Mouse (Mus musculus): ENCODE results near the gene Suclg2. TPM values are rescaled to one million over a fixed set of nuclear protein-coding genes. Genes with fewer than 3 reads are reported as not detected.

Gene Suclg2
- polyA plus RNA-seq, 1 experiment from 2014 or later: 18.3 TPM

GRCm38 (mm10) chr6:95492216-95492956, 226.2 kb downstream of the Suclg2 start:
- 86% methylated on average over 8 of the region's 8 CpGs for WGBS
- 0 out of 2 replicates have a peak, but pooled peaks cover 2% of the 10 kb centered on the region for H3K27me3 ChIP-seq (replicated peaks; ENCODE audit: control insufficient read depth, insufficient read depth, low read length)
- H3K9me3 ChIP-seq (ENCODE audit: control insufficient read depth, low read length): no peaks in the 10 kb centered on the region
- H3K4me2 ChIP-seq (ENCODE audit: low read length): no peak overlapping the region
- no peaks in the 10 kb centered on the region for H3K36me3 ChIP-seq (ENCODE audit: control insufficient read depth, insufficient read depth, low read length)
- no peak for ATAC-seq
- no peak overlapping the region for H3K4me3 ChIP-seq (ENCODE audit: low read length)
- H3K4me1 ChIP-seq (ENCODE audit: control insufficient read depth, insufficient read depth, low read depth, low read length): no peaks in the 10 kb centered on the region
- no peak overlapping the region for H3K9ac ChIP-seq (ENCODE audit: low read depth, low read length)
- H3K27ac ChIP-seq (ENCODE audit: low read depth, low read length): no peak overlapping the region

DNA sequence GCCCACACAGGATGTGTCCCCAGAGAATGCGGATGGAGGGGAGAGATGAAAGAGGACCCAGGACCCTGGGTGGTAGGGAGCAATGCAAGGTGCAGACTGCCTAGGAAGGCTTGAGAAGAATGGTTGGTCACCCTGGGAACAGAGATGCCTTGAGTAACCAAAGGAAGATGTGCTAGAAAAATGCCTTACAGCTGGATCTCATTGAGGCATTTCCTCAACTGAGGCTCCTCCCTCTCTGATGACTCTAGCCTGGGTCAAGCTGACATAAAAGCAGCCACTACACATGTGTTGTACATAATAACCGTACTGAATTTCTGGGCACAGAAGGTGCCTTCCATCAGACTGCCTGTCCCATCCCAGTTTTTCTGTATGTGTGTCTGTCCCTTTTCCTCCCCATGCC, 227.6 kb downstream of the Suclg2 start:
- no peak overlapping the region for H3K4me2 ChIP-seq (ENCODE audit: low read length)
- H3K27me3 ChIP-seq (replicated peaks; ENCODE audit: control insufficient read depth, insufficient read depth, low read length): 0 out of 2 replicates have a peak, but pooled peaks cover 2% of the 10 kb centered on the region
- ATAC-seq: no peak
- H3K9ac ChIP-seq (ENCODE audit: low read depth, low read length): no peak overlapping the region
- no peaks in the 10 kb centered on the region for H3K9me3 ChIP-seq (ENCODE audit: control insufficient read depth, low read length)
- WGBS: 95% methylated on average over 2 of the region's 2 CpGs
- no peak overlapping the region for H3K4me3 ChIP-seq (ENCODE audit: low read length)
- H3K27ac ChIP-seq (ENCODE audit: low read depth, low read length): no peak overlapping the region
- H3K4me1 ChIP-seq (ENCODE audit: control insufficient read depth, insufficient read depth, low read depth, low read length): no peaks in the 10 kb centered on the region
- H3K36me3 ChIP-seq (ENCODE audit: control insufficient read depth, insufficient read depth, low read length): no peaks in the 10 kb centered on the region

GRCm38 (mm10) chr6:95485791-95486190, 232.8 kb downstream of the Suclg2 start:
- Histone ChIP-seq H3K9me3 (ENCODE audit: control insufficient read depth, low read length) (no peaks in the 10 kb centered on the region), H3K4me3 (ENCODE audit: low read length) (no peak overlapping the region), H3K4me1 (ENCODE audit: control insufficient read depth, insufficient read depth, low read depth, low read length) (peaks cover 7% of the 10 kb centered on the region; the same call in 1 of the 2 replicates), H3K9ac (ENCODE audit: low read depth, low read length) (no peak overlapping the region), H3K36me3 (ENCODE audit: control insufficient read depth, insufficient read depth, low read length) (no peaks in the 10 kb centered on the region), H3K4me2 (ENCODE audit: low read length) (no peak overlapping the region), H3K27me3 (replicated peaks; ENCODE audit: control insufficient read depth, insufficient read depth, low read length) (0 out of 2 replicates have a peak, but pooled peaks cover 2% of the 10 kb centered on the region), H3K27ac (ENCODE audit: low read depth, low read length) (no peak overlapping the region)
- ATAC-seq: no peak
- 86% methylated on average over 6 of the region's 6 CpGs for WGBS

DNA sequence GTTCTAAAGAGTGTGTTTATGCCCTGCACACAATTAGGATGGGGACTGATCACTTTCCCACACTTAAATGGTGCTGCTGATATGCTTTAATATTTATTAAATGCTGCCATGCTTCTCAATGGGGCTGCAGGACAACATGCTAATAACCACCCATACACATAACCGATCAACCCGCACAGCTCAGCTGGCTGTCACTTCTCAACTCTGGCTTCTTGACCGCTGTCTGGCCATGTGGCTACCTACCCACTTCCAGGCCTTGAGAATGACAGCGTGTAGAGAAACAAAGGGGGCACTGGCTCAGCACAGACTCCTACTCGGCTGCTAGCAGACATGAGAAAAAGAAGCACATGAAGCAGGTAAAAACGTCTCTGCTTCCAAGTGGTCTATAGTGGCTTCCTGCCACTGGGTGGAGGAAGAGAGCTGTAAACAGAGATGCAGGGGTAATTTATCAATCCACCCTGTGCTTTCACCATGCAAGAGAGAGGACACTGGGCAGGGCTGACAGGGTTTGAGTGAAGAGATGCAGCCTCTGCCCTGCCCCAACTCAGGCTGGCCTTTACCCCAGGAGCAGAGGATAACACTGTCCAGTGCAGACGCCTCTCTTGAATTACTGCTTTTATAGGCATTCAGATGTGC, 234.3 kb downstream of the Suclg2 start:
- H3K27ac ChIP-seq (ENCODE audit: low read depth, low read length): no peak overlapping the region
- H3K9ac ChIP-seq (ENCODE audit: low read depth, low read length): no peak overlapping the region
- no peaks in the 10 kb centered on the region for H3K9me3 ChIP-seq (ENCODE audit: control insufficient read depth, low read length)
- H3K36me3 ChIP-seq (ENCODE audit: control insufficient read depth, insufficient read depth, low read length): no peaks in the 10 kb centered on the region
- ATAC-seq: peak; percentile 85
- 0 out of 2 replicates have a peak, but pooled peaks cover 2% of the 10 kb centered on the region for H3K27me3 ChIP-seq (replicated peaks; ENCODE audit: control insufficient read depth, insufficient read depth, low read length)
- H3K4me2 ChIP-seq (ENCODE audit: low read length): no peak overlapping the region
- no peak overlapping the region for H3K4me3 ChIP-seq (ENCODE audit: low read length)
- WGBS: 51% methylated on average over 7 of the region's 7 CpGs
- H3K4me1 ChIP-seq (ENCODE audit: control insufficient read depth, insufficient read depth, low read depth, low read length): peaks cover 7% of the 10 kb centered on the region; the same call in 1 of the 2 replicates

- Histone ChIP-seq H3K27me3 (replicated peaks; ENCODE audit: control insufficient read depth, insufficient read depth, low read length) (no peaks in the 10 kb centered on the region), H3K9ac (ENCODE audit: low read depth, low read length) (no peak overlapping the region), H3K4me3 (ENCODE audit: low read length) (no peak overlapping the region), H3K4me1 (ENCODE audit: control insufficient read depth, insufficient read depth, low read depth, low read length) (peaks cover 7% of the 10 kb centered on the region; the same call in 1 of the 2 replicates), H3K36me3 (ENCODE audit: control insufficient read depth, insufficient read depth, low read length) (no peaks in the 10 kb centered on the region), H3K9me3 (ENCODE audit: control insufficient read depth, low read length) (no peaks in the 10 kb centered on the region), H3K4me2 (ENCODE audit: low read length) (no peak overlapping the region), H3K27ac (ENCODE audit: low read depth, low read length) (no peak overlapping the region)
- WGBS: 90% methylated on average over 4 of the region's 4 CpGs
- ATAC-seq: no peak
These were observed 234.9 kb downstream of the Suclg2 start for GRCm38 (mm10) chr6:95483686-95484085.

GRCm38 (mm10) chr6:95483127-95483526, 235.5 kb downstream of the Suclg2 start:
- H3K9me3 ChIP-seq (ENCODE audit: control insufficient read depth, low read length): no peaks in the 10 kb centered on the region
- no peaks in the 10 kb centered on the region for H3K27me3 ChIP-seq (replicated peaks; ENCODE audit: control insufficient read depth, insufficient read depth, low read length)
- H3K4me3 ChIP-seq (ENCODE audit: low read length): no peak overlapping the region
- no peak overlapping the region for H3K4me2 ChIP-seq (ENCODE audit: low read length)
- peaks cover 7% of the 10 kb centered on the region; the same call in 1 of the 2 replicates for H3K4me1 ChIP-seq (ENCODE audit: control insufficient read depth, insufficient read depth, low read depth, low read length)
- WGBS: 54% methylated on average over 6 of the region's 6 CpGs
- no peak overlapping the region for H3K9ac ChIP-seq (ENCODE audit: low read depth, low read length)
- no peak for ATAC-seq
- H3K27ac ChIP-seq (ENCODE audit: low read depth, low read length): no peak overlapping the region
- no peaks in the 10 kb centered on the region for H3K36me3 ChIP-seq (ENCODE audit: control insufficient read depth, insufficient read depth, low read length)

GRCm38 (mm10) chr6:95479801-95480200, 238.8 kb downstream of the Suclg2 start:
- Histone ChIP-seq H3K9me3 (ENCODE audit: control insufficient read depth, low read length) (no peaks in the 10 kb centered on the region), H3K36me3 (ENCODE audit: control insufficient read depth, insufficient read depth, low read length) (no peaks in the 10 kb centered on the region), H3K27me3 (replicated peaks; ENCODE audit: control insufficient read depth, insufficient read depth, low read length) (no peaks in the 10 kb centered on the region), H3K4me3 (ENCODE audit: low read length) (no peak overlapping the region), H3K27ac (ENCODE audit: low read depth, low read length) (no peak overlapping the region), H3K9ac (ENCODE audit: low read depth, low read length) (no peak overlapping the region), H3K4me1 (ENCODE audit: control insufficient read depth, insufficient read depth, low read depth, low read length) (peaks cover 7% of the 10 kb centered on the region; the same call in 1 of the 2 replicates), H3K4me2 (ENCODE audit: low read length) (no peak overlapping the region)
- no peak for ATAC-seq
- 98% methylated on average over 6 of the region's 6 CpGs for WGBS

DNA sequence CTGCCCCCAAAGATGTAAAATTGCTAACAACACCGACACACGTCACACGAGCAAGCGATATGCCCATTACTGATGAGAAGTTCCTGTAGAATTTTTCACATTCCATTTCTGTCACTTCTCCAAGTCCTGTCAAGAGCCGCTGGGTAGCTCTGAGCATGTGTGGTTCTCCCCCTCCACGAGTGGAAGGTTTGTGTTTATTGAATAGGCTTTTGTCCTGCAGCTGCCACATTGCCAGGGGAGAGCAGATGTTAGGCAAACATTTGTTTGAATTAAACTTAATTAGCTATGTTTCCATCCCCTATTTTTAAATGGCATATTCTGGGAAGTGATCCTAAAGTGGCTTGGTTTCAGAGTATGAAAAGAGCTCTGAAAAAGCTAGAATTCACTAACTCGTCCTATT, 249.1 kb downstream of the Suclg2 start:
- ATAC-seq: peak; percentile 61
- no peaks in the 10 kb centered on the region; the same call in 1 of the 2 replicates for H3K4me1 ChIP-seq (ENCODE audit: control insufficient read depth, insufficient read depth, low read depth, low read length)
- no peak overlapping the region for H3K27ac ChIP-seq (ENCODE audit: low read depth, low read length)
- H3K36me3 ChIP-seq (ENCODE audit: control insufficient read depth, insufficient read depth, low read length): no peaks in the 10 kb centered on the region
- no peak overlapping the region for H3K9ac ChIP-seq (ENCODE audit: low read depth, low read length)
- 47% methylated on average over 7 of the region's 7 CpGs for WGBS
- no peak overlapping the region for H3K4me3 ChIP-seq (ENCODE audit: low read length)
- H3K4me2 ChIP-seq (ENCODE audit: low read length): no peak overlapping the region
- H3K27me3 ChIP-seq (replicated peaks; ENCODE audit: control insufficient read depth, insufficient read depth, low read length): no peaks in the 10 kb centered on the region
- H3K9me3 ChIP-seq (ENCODE audit: control insufficient read depth, low read length): no peaks in the 10 kb centered on the region

DNA sequence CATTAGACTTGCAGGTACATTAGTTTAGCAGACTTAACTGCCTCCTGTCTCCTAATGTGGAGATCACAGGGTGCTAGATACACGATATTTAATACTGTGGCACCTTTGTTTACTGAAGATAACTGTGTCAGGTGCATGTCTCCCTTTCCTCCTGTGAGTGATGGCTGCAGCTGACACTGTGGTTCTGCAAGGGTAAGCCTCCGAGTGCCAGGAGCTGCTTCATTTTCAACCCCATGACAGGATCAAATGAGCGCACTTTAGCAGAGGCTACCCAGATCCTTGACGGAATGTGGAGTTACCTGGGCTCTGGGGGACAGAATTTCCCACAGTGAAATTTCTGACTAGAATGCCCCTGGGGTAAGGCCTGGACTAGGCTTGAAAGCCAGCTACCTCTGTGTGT, 253.3 kb downstream of the Suclg2 start:
- no peak overlapping the region for H3K9ac ChIP-seq (ENCODE audit: low read depth, low read length)
- H3K27me3 ChIP-seq (replicated peaks; ENCODE audit: control insufficient read depth, insufficient read depth, low read length): no peaks in the 10 kb centered on the region
- ATAC-seq: no peak
- H3K4me3 ChIP-seq (ENCODE audit: low read length): no peak overlapping the region
- H3K4me1 ChIP-seq (ENCODE audit: control insufficient read depth, insufficient read depth, low read depth, low read length): no peaks in the 10 kb centered on the region; the same call in 1 of the 2 replicates
- no peaks in the 10 kb centered on the region for H3K36me3 ChIP-seq (ENCODE audit: control insufficient read depth, insufficient read depth, low read length)
- H3K4me2 ChIP-seq (ENCODE audit: low read length): no peak overlapping the region
- H3K27ac ChIP-seq (ENCODE audit: low read depth, low read length): no peak overlapping the region
- no peaks in the 10 kb centered on the region for H3K9me3 ChIP-seq (ENCODE audit: control insufficient read depth, low read length)
- 83% methylated on average over 4 of the region's 4 CpGs for WGBS

Measured in hindbrain, embryonic 16.5 days (tissue).